Mouse (Mus musculus): ENCODE measurements around the gene Drd4. TPM values are rescaled to one million over a fixed set of nuclear protein-coding genes. Genes with fewer than 3 reads are reported as not detected.
"Not testable (repeated sequence)": the region's sequence is repeated elsewhere in the genome, so short reads cannot be mapped to it uniquely, and the experiment has no call there.

Gene Drd4
- polyA plus RNA-seq (2016; fragmentation: Nextera tagmentation; extraction: Ambion mirVana), result 0.13 TPM in 1 of 2 replicates, not detected in the other

GRCm38 (mm10) chr7:141291921-141292582, at the start of gene Drd4:
TSS of gene Drd4 (plus strand) at chr7:141292006.
- peak within 1 kb of the TSS; percentile 65 for H3K27ac ChIP-seq
- H3K9me3 ChIP-seq, result no peaks in the 10 kb centered on the region
- DNase-seq (ENCODE audit: low spot score), result no peak
- H3K36me3 ChIP-seq, result peaks cover 3% of the 10 kb centered on the region; the same call in 1 of the 2 replicates
- peaks cover 71% of the 10 kb centered on the region for H3K27me3 ChIP-seq (ENCODE audit: insufficient read depth, poor library complexity, severe bottlenecking)
- H3K4me3 ChIP-seq, result peak within 1 kb of the TSS; percentile 66
- H3K4me1 ChIP-seq, result peaks cover 36% of the 10 kb centered on the region
- 2% methylated on average over 46 of the region's 46 CpGs for WGBS

DNA sequence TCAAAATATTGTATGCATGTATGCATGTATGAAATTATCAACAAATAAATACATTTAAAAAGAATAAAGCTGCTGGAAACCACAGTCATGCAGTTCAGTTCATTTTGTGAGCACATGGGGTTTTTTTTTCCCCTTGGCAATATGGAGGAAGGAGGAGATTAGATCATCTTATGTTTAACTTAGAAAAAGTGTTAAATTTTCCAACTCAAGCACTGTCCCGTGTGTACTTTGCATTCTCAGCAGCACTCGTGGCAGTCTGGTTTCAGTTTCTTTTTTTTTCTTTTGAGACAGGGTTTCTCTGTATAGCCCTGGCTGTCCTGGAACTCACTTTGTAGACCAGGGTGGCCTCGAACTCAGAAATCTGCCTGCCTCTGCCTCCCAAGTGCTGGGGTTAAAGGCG, 41.3 kb upstream of the Drd4 start:
- WGBS, result 84% methylated on average over 4 of the region's 4 CpGs

DNA sequence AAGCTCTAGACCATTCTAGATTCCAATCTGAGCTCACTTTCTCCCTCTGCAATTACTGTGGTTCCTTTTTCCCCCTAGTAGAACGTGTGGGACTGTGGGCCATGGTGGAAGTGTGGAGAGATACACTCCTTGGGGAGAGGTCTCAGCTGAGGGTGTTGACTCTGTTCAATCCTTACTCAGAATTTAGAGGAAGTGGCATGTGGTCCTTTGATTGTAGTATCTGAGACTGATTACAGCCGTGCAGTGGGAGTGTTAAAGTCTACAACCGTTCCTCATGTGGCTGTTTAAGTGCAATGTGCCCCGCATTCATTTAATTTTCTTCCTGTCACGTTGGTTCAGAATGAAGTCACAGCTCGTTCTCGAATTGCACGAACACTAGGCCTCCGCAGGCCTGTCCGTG, 35.6 kb upstream of the Drd4 start:
- Histone ChIP-seq H3K27me3 (ENCODE audit: insufficient read depth, poor library complexity, severe bottlenecking) (no peaks in the 10 kb centered on the region), H3K4me1 (no peaks in the 10 kb centered on the region), H3K4me3 (no peak overlapping the region), H3K36me3 (peaks cover 96% of the 10 kb centered on the region), H3K9me3 (no peaks in the 10 kb centered on the region), H3K27ac (no peak overlapping the region)
- DNase-seq (ENCODE audit: low spot score), result no peak
- WGBS, result 87% methylated on average over 10 of the region's 10 CpGs

More for the DNA sequence above, 41.3 kb upstream of the Drd4 start:
- not testable (repeated sequence) for H3K27ac ChIP-seq; DNase-seq (ENCODE audit: low spot score); H3K4me3 ChIP-seq; H3K4me1 ChIP-seq; H3K9me3 ChIP-seq; H3K27me3 ChIP-seq (ENCODE audit: insufficient read depth, poor library complexity, severe bottlenecking)
- H3K36me3 ChIP-seq, result peaks cover 96% of the 10 kb centered on the region

DNA sequence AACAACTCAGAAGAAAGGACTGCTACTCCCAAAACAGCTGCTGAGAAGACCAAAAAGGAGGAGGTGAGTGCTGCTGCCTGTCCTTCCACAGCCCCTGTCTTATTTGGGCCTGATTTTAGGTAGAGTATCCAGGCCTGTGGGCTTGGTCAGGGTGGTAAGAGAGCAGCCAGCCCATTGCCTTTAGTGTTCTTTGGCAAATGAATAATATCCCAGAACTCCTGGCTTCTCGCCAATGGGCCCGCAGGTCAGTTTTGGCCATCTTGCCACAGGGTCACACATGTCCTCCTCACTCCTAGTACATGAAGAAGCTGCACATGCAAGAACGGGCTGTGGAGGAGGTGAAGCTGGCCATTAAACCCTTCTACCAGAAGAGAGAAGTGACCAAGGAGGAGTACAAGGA, 30.3 kb upstream of the Drd4 start:
- Histone ChIP-seq H3K9me3 (no peaks in the 10 kb centered on the region), H3K4me3 (no peak overlapping the region), H3K27me3 (ENCODE audit: insufficient read depth, poor library complexity, severe bottlenecking) (no peaks in the 10 kb centered on the region), H3K36me3 (peaks cover 79% of the 10 kb centered on the region), H3K27ac (no peak overlapping the region), H3K4me1 (peaks cover 15% of the 10 kb centered on the region)
- 86% methylated on average over 3 of the region's 3 CpGs for WGBS
- no peak for DNase-seq (ENCODE audit: low spot score)

- Histone ChIP-seq H3K9me3 (no peaks in the 10 kb centered on the region), H3K36me3 (peaks cover 58% of the 10 kb centered on the region), H3K4me1 (peaks cover 15% of the 10 kb centered on the region), H3K27ac (no peak overlapping the region), H3K27me3 (ENCODE audit: insufficient read depth, poor library complexity, severe bottlenecking) (no peaks in the 10 kb centered on the region), H3K4me3 (no peak overlapping the region)
- WGBS, result 87% methylated on average over 13 of the region's 13 CpGs
- DNase-seq (ENCODE audit: low spot score), result no peak
These were observed 28.2 kb upstream of the Drd4 start for GRCm38 (mm10) chr7:141263640-141264039.

DNA sequence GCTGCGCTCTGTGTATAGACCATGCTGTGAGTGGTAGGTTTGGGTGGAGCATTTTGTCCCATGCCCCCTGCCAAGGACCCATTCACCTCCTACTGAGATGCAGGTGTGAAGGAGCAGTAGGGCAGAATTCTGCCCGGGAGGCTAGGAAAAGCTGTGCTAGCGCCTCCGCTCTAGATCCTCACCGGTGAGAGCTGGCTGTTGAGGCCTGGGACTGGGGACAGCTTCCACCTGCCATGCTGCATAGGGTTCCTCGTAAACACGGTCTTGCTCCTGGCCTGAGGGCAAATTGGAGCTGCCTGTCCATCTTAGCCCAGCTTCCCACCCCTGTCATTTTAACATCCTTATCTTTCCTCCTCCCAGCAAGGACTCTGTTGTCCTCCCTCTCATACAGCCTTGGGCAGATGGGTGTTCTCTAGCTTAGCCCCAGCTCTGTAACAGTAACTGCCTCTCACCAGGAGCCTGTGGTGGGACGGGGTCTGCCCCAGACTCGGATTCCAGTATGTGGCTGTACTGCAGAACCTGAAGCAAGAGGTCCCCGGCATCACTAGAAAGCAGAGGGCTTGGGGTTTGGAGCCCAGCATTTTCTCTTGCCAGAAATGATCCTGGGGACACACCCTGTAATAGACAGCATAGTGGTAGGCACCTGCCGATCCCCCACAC, 27.6 kb upstream of the Drd4 start:
- no peak for DNase-seq (ENCODE audit: low spot score)
- Histone ChIP-seq H3K4me1 (peaks cover 18% of the 10 kb centered on the region), H3K4me3 (no peak overlapping the region), H3K36me3 (peaks cover 52% of the 10 kb centered on the region), H3K27ac (no peak overlapping the region), H3K27me3 (ENCODE audit: insufficient read depth, poor library complexity, severe bottlenecking) (peaks cover 2% of the 10 kb centered on the region; the same call in 1 of the 2 replicates), H3K9me3 (no peaks in the 10 kb centered on the region)
- WGBS, result 70% methylated on average over 11 of the region's 11 CpGs

GRCm38 (mm10) chr7:141264761-141265410, 26.9 kb upstream of the Drd4 start:
- no peak overlapping the region for H3K27ac ChIP-seq
- peaks cover 45% of the 10 kb centered on the region for H3K36me3 ChIP-seq
- WGBS, result 28% methylated on average over 12 of the region's 12 CpGs
- no peak for DNase-seq (ENCODE audit: low spot score)
- H3K27me3 ChIP-seq (ENCODE audit: insufficient read depth, poor library complexity, severe bottlenecking), result peaks cover 9% of the 10 kb centered on the region; the same call in 1 of the 2 replicates
- H3K4me1 ChIP-seq, result peaks cover 20% of the 10 kb centered on the region
- H3K9me3 ChIP-seq, result no peaks in the 10 kb centered on the region
- H3K4me3 ChIP-seq, result peak overlapping the region; percentile 66; the same call in 1 of the 2 replicates

DNA sequence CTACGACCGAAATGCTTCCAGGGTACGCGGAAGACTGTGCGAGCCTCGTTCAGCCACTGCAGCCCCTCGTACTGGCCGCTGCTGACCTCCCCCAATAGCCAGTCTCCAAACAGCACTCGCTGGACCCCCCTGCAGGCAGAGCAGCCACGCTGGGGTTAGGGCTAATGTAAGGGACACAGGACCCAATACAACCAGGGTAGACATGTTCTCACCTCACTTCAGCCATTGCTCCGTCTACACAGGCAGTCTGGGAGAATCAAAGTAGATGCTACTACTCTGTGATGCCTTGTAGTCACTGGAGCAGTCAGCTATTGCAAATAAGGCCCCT, 26.4 kb upstream of the Drd4 start:
- Histone ChIP-seq H3K4me3 (peak overlapping the region; percentile 66), H3K27ac (no peak overlapping the region), H3K27me3 (ENCODE audit: insufficient read depth, poor library complexity, severe bottlenecking) (peaks cover 9% of the 10 kb centered on the region; the same call in 1 of the 2 replicates), H3K36me3 (peaks cover 40% of the 10 kb centered on the region), H3K9me3 (no peaks in the 10 kb centered on the region), H3K4me1 (peaks cover 20% of the 10 kb centered on the region)
- 45% methylated on average over 11 of the region's 11 CpGs for WGBS
- DNase-seq (ENCODE audit: low spot score), result no peak

- Histone ChIP-seq H3K4me3 (peak within 1 kb of the TSS; percentile 66), H3K36me3 (peaks cover 35% of the 10 kb centered on the region), H3K4me1 (peaks cover 20% of the 10 kb centered on the region), H3K27me3 (ENCODE audit: insufficient read depth, poor library complexity, severe bottlenecking) (peaks cover 9% of the 10 kb centered on the region; the same call in 1 of the 2 replicates), H3K9me3 (no peaks in the 10 kb centered on the region), H3K27ac (peak within 1 kb of the TSS; percentile 4; the same call in 1 of the 2 replicates)
- DNase-seq (ENCODE audit: low spot score), result peak; percentile 82
- WGBS, result 13% methylated on average over 25 of the region's 25 CpGs
These were observed 25.9 kb upstream of the Drd4 start, which contains the start of gene Irf7 for GRCm38 (mm10) chr7:141265739-141266561. TSS of gene Irf7 (minus strand) at chr7:141266481.

DNA sequence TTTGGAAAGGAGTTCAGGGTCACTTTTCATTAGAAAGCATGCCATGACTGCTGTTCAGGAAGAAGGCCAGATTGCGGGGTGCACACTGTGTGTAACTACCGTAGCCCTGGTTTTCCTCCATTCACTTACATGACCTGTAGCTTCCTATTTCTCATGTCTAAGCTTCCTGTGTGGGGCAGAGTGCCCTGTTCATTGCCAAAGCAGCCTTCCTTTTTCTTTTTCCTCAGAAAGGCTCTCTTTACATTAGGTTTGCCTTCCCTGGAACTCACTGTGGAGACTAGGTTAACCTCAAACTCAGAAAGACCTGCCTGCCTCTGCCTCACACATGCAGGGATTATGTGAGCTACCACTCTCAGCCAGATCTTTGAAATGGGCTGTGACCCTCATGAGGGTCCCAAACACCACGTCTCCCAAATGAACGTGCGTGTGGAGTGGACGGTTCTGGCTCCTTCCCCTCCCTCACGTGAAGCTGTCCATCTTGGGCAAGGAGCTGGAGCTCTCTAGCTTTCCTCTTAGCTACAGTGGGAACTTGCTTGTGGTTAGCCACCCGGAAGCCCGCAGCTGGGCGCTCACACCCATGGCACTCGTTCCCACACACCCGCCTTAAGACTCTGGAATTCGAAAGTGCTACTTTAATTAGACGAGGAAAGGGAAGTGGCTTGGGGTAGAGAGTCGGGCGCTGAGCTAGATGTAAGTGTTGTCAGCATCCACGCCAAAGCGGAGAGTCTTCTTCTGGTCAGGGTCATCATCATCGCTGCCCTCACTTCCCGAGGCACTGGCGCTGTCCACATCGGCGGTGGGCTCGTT, 23.1 kb upstream of the Drd4 start:
- Histone ChIP-seq H3K27ac (no peak overlapping the region), H3K27me3 (ENCODE audit: insufficient read depth, poor library complexity, severe bottlenecking) (peaks cover 17% of the 10 kb centered on the region; the same call in 1 of the 2 replicates), H3K4me3 (peak overlapping the region; percentile 12), H3K4me1 (peaks cover 20% of the 10 kb centered on the region), H3K36me3 (peaks cover 7% of the 10 kb centered on the region), H3K9me3 (no peaks in the 10 kb centered on the region)
- WGBS, result 58% methylated on average over 24 of the region's 24 CpGs
- DNase-seq (ENCODE audit: low spot score), result no peak

- no peak for DNase-seq (ENCODE audit: low spot score)
- Histone ChIP-seq H3K27me3 (ENCODE audit: insufficient read depth, poor library complexity, severe bottlenecking) (peaks cover 17% of the 10 kb centered on the region; the same call in 1 of the 2 replicates), H3K4me3 (peak overlapping the region; percentile 12), H3K36me3 (peaks cover 2% of the 10 kb centered on the region), H3K27ac (0 out of 2 replicates have a peak overlapping the region, but pooled peaks have one; percentile 17), H3K9me3 (no peaks in the 10 kb centered on the region), H3K4me1 (peaks cover 20% of the 10 kb centered on the region)
- 71% methylated on average over 14 of the region's 14 CpGs for whole genome bisulfite sequencing
These were observed 22.6 kb upstream of the Drd4 start for GRCm38 (mm10) chr7:141269273-141269545.

DNA sequence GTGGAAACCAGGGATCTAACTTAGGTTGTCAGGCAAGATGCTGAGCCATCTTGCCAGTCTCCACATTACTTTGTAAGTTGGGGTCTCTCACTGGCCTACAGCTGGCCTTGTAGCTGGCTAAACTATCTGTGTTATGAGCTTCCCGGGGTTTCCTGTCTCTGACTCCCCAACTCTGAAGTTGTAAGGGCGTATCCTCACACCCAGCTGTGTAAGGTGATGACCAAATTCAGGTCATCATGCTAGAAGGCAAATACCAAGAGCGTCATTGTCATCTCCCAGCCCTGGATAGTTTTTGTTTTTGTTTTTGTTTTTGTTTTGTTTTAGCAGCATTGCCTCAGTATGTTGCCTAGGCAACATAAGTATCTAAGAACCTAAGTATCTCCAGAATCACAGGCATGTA, 21.2 kb upstream of the Drd4 start:
- WGBS, result 77% methylated on average over 3 of the region's 3 CpGs
- peaks cover 11% of the 10 kb centered on the region for H3K4me1 ChIP-seq
- H3K27ac ChIP-seq, result no peak overlapping the region
- no peak for DNase-seq (ENCODE audit: low spot score)
- peaks cover 17% of the 10 kb centered on the region; the same call in 1 of the 2 replicates for H3K27me3 ChIP-seq (ENCODE audit: insufficient read depth, poor library complexity, severe bottlenecking)
- H3K36me3 ChIP-seq, result no peaks in the 10 kb centered on the region
- H3K9me3 ChIP-seq, result no peaks in the 10 kb centered on the region
- no peak overlapping the region for H3K4me3 ChIP-seq

Measured in heart, embryonic 10.5 days (tissue).